Mouse (Mus musculus): ENCODE results near the gene Fbxw8. TPM values are rescaled to one million over a fixed set of nuclear protein-coding genes. Genes with fewer than 3 reads are reported as not detected.

Gene Fbxw8
- polyA plus RNA-seq, 1 experiment from 2014 or later: 14.0 TPM

DNA sequence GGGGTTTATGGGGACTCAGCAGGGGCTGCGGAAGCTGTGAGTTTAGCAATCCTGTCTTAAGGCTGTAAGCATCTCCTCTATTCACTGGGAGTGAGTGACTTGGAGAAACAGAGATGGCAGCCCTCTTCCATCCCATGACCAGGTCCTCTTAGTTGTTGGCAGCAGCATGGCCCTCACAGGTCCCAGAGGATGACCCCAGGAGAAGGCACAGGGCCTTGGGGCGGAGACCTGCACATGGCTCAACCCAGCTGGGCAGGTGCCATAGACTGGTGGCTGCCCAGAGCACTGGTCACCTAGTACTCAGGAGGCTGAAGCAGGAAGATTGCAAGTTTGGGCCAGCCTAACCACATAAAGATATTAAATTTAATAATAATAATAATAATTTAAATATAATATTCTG is 139.6 kb downstream of the Fbxw8 start:
- no peaks in the 10 kb centered on the region for H3K36me3 ChIP-seq (ENCODE audit: control insufficient read depth, insufficient read depth, low read length)
- H3K4me2 ChIP-seq (replicated peaks; ENCODE audit: low read depth): no peak overlapping the region
- H3K4me1 ChIP-seq (replicated peaks; ENCODE audit: control insufficient read depth, insufficient read depth): no peaks in the 10 kb centered on the region
- H3K4me3 ChIP-seq (ENCODE audit: low read depth, low read length): no peak overlapping the region
- DNase-seq (ENCODE audit: low spot score): no peak
- H3K27me3 ChIP-seq (ENCODE audit: control insufficient read depth, insufficient read depth, low read length): no peaks in the 10 kb centered on the region
- WGBS: 89% methylated on average over 1 of the region's 2 CpGs
- H3K9me3 ChIP-seq (ENCODE audit: control insufficient read depth, low read length): no peaks in the 10 kb centered on the region
- H3K9ac ChIP-seq (ENCODE audit: low read length): no peak overlapping the region
- ATAC-seq (ENCODE audit: low FRiP score, low TSS enrichment): 0 out of 2 replicates have a peak, but pooled peaks have one; percentile 11
- TF ChIP-seq CTCF (IDR thresholded peaks at IDR 0.05; ENCODE audit: low read depth) (no peak), EP300 (optimal IDR thresholded peaks at IDR 0.05) (no peak)
- H3K27ac ChIP-seq (replicated peaks): no peak overlapping the region

DNA sequence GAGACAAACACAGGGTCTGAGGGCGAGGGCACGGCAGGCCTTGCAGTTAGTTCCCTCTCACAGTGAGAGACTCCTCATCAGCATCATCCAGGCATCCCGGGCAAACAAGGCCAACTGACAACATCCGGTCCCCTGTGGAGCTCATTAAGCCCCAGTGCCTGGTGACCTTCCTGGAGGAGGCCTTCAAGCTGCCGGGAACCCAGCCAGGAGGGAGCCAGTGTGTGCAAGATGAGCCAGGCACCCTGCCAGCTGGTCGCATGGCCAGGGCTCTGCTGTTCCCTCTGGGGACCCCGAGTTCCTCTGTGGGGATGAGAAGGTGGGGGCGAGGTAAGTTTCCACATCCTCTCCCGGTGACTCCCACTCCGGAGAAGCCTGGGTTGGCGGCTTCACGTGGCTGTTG is 140.2 kb downstream of the Fbxw8 start:
- Histone ChIP-seq H3K4me2 (replicated peaks; ENCODE audit: low read depth) (no peak overlapping the region), H3K9ac (ENCODE audit: low read length) (no peak overlapping the region), H3K4me1 (replicated peaks; ENCODE audit: control insufficient read depth, insufficient read depth) (no peaks in the 10 kb centered on the region), H3K9me3 (ENCODE audit: control insufficient read depth, low read length) (no peaks in the 10 kb centered on the region), H3K27ac (replicated peaks) (no peak overlapping the region), H3K36me3 (ENCODE audit: control insufficient read depth, insufficient read depth, low read length) (no peaks in the 10 kb centered on the region), H3K27me3 (ENCODE audit: control insufficient read depth, insufficient read depth, low read length) (no peaks in the 10 kb centered on the region), H3K4me3 (ENCODE audit: low read depth, low read length) (no peak overlapping the region)
- ATAC-seq (ENCODE audit: low FRiP score, low TSS enrichment): no peak
- DNase-seq (ENCODE audit: low spot score): peak; percentile 34
- WGBS: 34% methylated on average over 12 of the region's 12 CpGs
- TF ChIP-seq EP300 (optimal IDR thresholded peaks at IDR 0.05) (no peak), CTCF (IDR thresholded peaks at IDR 0.05; ENCODE audit: low read depth) (no peak)

Other genes with a start within 250 kb of the Fbxw8 start
- gene Fbxo21, start 178.7 kb downstream of the Fbxw8 start, polyA plus RNA-seq (2015; fragmentation: Nextera tagmentation; extraction: Ambion mirVana): 19.2 and 20.7 TPM in 2 replicates
- gene Tesc, start 127.7 kb downstream of the Fbxw8 start, polyA plus RNA-seq (2015; fragmentation: Nextera tagmentation; extraction: Ambion mirVana): 112 and 116 TPM in 2 replicates
- gene Hrk, start 9.2 kb upstream of the Fbxw8 start, polyA plus RNA-seq (2015; fragmentation: Nextera tagmentation; extraction: Ambion mirVana): 0.18 and 0.41 TPM in 2 replicates
- gene Rnft2, start 89.7 kb upstream of the Fbxw8 start, polyA plus RNA-seq (2015; fragmentation: Nextera tagmentation; extraction: Ambion mirVana): 0.40 and 0.62 TPM in 2 replicates
- 3.8 TPM in 2 replicates for gene 2410131K14Rik, start 89.8 kb upstream of the Fbxw8 start, polyA plus RNA-seq (2015; fragmentation: Nextera tagmentation; extraction: Ambion mirVana)

Data from stomach, postnatal 0 days (tissue).